ENCODE assay signal across 8 mouse cellular contexts in the genomic region with DNA sequence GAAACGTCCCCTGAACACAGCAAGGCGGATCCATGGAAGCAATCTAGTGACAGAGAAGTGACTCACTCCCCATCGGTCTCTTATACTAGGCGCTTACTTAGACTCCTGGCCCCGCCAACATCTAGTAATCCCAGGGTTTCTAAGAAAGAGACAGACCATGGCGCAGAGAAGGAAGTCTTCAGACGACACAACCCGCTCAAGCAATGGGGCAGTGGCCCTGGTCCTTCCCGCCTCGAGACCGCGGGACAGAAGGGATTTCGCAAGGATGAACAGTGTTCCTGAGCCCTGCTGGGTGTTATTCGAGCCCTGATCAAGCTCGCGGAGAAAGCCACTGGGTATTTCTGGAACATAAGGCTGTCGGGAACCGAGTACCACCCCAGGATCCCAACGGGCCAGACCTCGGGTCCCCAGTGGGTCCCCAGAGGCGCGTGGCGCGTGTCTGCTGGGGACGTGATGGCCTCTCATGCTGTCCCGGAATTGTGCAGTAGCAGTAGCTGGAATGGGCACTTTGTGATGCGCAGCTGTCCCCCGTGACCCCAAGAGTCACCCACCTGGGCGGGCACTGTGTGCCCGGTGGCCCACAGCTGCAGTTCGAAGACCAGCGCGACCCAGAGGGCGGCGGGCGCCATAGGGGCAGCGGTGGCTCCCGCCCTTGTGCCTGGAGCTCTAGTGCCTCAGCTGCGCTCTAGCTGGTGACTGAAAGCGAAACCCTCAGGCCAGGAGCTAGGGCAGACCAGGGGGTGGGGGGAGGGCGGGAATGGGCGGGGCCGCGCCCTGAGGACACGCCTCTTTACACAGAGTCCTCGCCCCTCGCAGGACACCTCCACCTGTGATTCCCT. TPM values are rescaled to one million over a fixed set of nuclear protein-coding genes. Genes with fewer than 3 reads are reported as not detected.
DNase-seq lines count a peak whose midpoint lies in the region; ATAC-seq lines count a peak whose summit lies in the region.

Gene Tnfrsf1b (minus strand): TSS at position 698 of the 839 bp plus-strand sequence.

- WGBS in forebrain, embryonic 10.5 days: 1% methylated on average over 47 of the region's 47 CpGs

- no peaks in the 10 kb centered on the region for H3K36me3 ChIP-seq in forebrain, embryonic 10.5 days (replicated peaks)

- peaks cover 14% of the 10 kb centered on the region for H3K4me1 ChIP-seq in forebrain, embryonic 10.5 days

- peak; percentile 70 to 76 for DNase-seq in spleen, adult 18-20 months
- no peak for DNase-seq in spleen, adult 12 weeks (ENCODE audit: low spot score)
- DNase-seq in forebrain, embryonic 10.5 days (ENCODE audit: extremely low spot score, low spot score): peak; percentile 36
- DNase-seq in heart, postnatal 14 days: peak; percentile 64 to 70
- DNase-seq in kidney, postnatal 4 days: peak; percentile 32 to 53
- peak; percentile 60 to 82 for DNase-seq in spleen, postnatal 4 days (ENCODE audit: low spot score in 2 of 2)
- no peak for DNase-seq in frontal cortex, postnatal 10 days (ENCODE audit: low spot score in 2 of 2)

- peaks cover 40% of the 10 kb centered on the region for H3K27me3 ChIP-seq in forebrain, embryonic 10.5 days (ENCODE audit: poor library complexity, severe bottlenecking)

- peak within 1 kb of the TSS; percentile 59 for H3K4me3 ChIP-seq in forebrain, embryonic 10.5 days

- peak within 1 kb of the TSS; percentile 51 for H3K27ac ChIP-seq in forebrain, embryonic 10.5 days

- ATAC-seq in megakaryocyte-erythroid progenitor cell, adult 5-6 weeks (replicated peaks; ENCODE audit: low FRiP score, low TSS enrichment, poor library complexity, severe bottlenecking): peak; percentile 80

- intact Hi-C loops in heart, postnatal 14 days (cut with DNase I): no loop called here

- no peaks in the 10 kb centered on the region for H3K9me3 ChIP-seq in forebrain, embryonic 10.5 days

RNA-seq across cellular contexts. Expression of gene Tnfrsf1b, which starts in this region (rescaled TPM):
- 2.1 and 2.5 TPM in 2 replicates for polyA plus RNA-seq in forebrain, embryonic 10.5 days (2016; fragmentation: Nextera tagmentation; extraction: Ambion mirVana)
- total RNA-seq in heart, postnatal 14 days (2021): 1 to 10 TPM; 5.5 to 6.3 TPM
- 2.3 and 4.9 TPM in 2 replicates for total RNA-seq in megakaryocyte-erythroid progenitor cell, adult 5-6 weeks (2014; fragmentation: Nextera tagmentation)
- total RNA-seq in megakaryocyte-erythroid progenitor cell, adult 5-6 weeks (2017): 1.9 and 3.7 TPM in 2 replicates

Comparison
In these comparisons a context has a peak if more than half of its experiments do, and no peak if none do; other contexts are left out.
1. DNase-seq: peak in spleen, adult 18-20 months (2 of 2), forebrain, embryonic 10.5 days (single experiment), heart, postnatal 14 days (2 of 2), kidney, postnatal 4 days (2 of 2) and spleen, postnatal 4 days (2 of 2); none in spleen, adult 12 weeks (single experiment) and frontal cortex, postnatal 10 days (0 of 2).